Mouse (Mus musculus): Measurements from ENCODE around the gene Bnc2.

The Bnc2 gene

DNA sequence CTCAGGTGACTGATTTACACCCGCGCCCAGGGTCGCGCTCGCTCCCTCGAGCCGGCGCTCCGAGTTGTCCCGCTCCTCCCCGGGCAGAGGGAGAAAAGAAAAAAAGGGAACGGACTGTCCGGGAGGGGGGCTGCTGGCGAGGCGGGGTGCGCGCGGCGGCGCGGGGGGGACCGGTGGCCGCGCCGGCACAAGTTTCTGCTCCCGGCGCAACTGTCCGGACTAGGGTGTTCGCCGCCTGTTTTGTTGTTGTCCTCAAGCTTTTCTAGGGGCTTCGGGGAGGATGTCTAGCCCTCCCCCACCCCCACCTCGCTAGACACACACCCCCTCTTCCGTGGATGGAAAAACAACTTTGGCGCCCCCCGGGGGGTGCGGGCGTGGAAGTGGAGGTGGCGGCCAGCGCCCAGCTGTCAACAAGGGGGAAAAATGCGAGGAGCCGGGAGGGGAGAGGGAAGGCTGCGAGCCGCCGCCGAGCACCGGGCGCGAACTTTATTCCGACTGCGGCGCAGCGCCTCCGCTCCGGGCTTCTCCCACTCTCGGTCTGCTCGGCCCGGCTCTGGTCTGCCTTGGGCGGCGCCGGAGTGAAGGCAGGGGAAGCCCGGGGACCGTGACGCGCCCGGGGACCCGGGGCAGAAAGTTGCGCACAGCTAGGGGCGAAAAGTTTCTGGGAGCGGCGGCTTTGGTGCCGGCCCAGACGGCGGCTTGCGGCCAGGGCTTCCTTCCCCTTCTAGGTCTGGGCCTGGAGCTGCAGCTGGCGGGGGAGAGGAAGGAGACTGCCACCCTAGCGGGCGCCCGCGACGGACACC, at the start of gene Bnc2:
Bnc2 (minus strand) TSS at position 105 of the 803 bp plus-strand sequence.
- DNase-seq (ENCODE audit: extremely low read depth, low read depth, low spot score): no peak

DNA sequence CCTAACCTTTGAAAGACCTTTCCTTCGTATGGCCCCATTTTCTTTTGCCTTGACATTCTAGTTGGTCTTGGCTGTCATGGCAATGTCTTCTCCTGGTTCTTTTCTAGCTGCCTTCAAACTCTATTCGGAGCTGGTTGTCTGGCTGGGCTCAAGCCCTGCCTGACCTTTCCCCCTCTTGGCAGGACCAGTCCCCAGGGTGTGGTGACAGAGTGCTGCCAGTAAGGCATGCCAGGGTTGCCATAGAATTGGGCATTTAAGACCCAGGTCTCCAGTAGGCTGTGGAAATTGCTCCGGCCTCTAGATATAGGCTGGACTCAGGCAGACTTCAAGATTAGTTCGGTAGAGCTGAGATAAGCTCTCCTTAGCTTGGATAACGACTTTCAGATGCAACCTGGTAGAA, 32.9 kb upstream of the Bnc2 start:
- DNase-seq (ENCODE audit: extremely low read depth, low read depth, low spot score): no peak

DNA sequence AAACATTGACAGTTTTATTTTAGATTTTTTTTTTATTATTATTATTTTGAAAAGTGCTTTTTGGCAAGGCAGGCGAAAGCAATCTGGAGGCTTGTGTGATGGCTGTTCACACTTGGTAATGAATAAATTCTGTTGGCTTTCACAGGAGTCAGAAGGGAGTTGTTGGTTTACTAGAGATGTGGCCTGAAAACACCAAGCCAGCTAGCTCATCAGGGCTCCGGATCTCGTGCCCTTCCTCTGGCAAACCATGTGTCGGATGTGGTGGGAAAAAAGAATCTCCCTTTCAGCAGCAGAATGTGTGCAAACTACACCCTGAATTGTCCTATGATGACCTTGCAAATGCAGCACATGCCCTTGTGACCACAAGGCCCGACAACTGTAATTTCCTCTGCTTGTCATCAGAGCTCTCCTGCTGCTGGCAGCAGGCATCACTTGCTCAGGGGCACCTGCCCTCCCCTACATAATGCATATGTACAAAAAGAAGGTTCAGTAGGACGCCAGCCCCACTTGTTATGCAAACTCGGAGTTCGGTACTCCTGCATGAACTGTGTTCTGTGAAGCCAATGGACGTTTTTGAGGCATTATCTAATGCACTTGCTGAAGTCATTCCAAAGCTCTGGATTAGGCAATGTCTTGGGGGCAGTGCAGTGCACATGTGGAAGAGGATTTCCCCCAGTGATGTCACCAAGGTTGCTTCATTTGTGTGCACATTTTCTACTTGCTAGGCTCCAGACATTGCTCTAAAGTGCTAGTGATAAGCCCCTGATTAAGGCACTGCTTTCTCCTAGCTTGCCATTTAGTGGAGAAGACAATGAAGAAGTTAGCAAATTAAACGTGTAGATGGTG, 10.7 kb upstream of the Bnc2 start:
- no peak for DNase-seq (ENCODE audit: extremely low read depth, low read depth, low spot score)

DNA sequence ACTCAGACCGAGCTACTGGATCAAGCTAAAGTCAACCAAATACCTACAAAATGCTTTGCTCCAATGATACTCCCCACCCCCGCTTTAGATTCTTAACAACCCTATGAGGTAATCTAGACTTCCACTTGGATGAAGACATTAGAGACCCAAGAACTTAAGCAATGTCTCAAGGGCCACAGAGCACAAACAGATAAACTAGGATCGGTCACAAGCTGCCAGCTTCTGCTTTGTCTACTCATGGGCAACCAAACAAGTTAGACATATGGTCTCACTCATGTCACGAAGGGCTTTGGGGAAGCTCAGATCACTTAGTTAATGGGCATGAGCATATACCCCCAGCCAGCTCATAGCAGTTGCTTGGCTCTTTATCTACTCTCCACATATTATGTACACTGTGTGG, 9.9 kb upstream of the Bnc2 start:
- no peak for DNase-seq (ENCODE audit: extremely low read depth, low read depth, low spot score)

DNA sequence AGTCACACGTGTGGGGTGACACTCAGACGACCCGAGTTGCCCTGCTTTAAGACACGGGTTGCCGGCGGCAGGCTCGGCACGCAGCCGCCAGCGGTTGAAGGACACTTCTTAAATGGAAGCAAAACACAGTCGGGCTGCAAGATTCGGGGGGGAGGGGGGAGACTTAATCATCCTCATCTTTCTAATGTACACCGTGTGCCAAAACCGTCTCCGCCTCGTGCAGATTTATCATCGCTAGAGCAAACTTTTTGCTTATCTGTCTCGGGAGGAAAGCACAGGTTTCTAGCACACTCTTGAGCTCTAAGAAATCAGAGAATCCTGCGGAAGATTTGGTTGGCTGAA, 870 bp upstream of the Bnc2 start:
- no peak for DNase-seq (ENCODE audit: extremely low read depth, low read depth, low spot score)

DNA sequence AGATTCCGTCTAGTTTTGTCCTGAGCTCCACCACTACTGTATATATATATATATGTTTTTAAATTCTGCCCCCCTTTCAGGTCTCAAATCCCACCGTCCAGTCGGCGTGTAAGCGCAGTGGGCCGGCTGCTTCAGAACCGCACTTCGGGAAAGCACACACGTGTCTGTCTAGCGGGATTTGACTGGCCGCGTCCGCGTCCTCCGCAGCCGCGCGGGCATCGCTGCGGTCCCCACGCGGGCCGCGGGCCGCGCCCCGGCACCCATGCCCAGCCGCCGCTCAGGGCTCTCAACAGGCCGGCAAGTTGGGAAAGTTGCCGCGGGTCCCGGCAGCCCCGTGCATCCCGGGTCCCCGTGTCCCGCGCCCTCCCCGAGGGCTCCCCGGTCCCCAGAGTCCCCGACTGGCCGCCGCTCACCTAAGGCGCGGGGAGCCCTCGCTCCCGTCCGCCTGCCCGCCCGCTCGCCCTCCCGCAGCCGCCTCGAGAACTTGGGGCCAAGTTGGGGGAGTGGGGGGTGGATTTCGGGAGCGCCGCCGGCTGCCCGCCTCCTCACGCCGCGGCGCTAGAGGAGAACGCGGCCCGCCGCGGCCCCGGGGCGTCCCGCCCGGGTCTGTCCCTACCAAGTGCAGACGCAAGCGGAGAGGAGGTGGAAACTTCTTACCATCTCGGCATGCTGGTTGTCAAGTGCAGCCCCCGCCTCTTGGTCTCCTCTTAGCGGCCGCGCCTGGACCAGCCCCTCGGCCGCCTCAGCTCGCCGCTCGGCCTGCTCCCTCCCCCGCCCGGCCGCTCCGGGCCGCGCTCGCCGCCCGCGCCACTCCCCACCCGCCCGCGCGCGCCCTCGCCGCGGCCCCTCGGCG, 531 bp downstream of the Bnc2 start:
- no peak for DNase-seq (ENCODE audit: extremely low read depth, low read depth, low spot score)

DNA sequence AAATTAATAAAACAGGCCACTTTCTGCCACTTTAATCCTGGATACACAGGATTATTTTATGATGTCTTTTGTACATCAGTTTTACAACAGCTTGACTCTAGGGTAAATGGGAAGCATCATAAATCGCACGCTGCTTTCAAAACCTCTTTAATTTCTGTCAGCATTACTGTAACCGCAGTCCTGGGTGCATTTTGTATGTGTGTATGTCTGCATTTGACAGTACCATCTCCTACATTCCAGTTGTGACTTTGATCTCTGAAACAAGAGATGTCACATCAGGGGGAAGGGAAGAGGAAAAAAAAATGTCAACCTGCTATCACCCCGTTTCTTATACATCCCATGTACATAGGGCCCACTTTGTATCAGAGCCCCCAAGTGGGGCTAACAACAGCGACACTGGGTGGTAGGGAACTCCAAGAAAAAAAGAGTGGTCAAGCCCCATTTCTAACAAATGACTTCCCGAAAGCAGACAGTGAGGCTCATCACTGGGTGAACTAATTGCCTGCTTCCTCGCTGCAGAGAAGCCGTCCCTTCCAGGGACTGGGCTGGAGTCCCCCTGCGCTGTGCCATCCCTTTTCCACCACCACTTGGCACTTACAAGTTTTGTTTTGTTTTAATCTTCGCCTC, 1.3 kb downstream of the Bnc2 start:
- DNase-seq (ENCODE audit: extremely low read depth, low read depth, low spot score): no peak

DNA sequence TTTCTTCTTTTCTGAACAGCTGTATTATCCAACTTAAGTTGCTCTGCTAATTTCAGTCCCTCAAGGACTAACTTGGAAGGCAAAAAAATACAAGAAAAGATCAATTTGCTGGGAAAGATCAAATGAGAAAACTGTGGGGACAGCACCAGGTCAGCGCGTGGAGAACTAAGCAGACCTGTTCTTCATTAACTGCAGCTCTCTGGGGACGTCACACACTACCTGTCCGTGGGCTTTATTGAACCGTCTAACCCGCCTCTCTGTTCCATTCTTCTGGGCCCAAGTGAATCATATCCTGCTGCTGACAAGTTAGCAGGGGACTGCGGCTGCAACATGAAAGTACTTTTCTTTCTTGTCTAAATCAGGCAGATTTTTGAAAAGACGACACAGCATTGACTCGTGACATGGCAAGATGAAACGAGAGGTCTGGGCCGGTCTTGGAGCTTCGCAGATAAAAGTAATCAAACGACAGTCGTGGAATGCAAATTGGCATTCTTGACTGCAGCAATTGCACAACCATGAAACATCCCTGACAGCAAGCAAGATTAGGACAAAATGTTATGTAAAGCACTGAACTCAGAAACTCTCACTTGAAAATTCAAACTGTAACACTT, 2.8 kb downstream of the Bnc2 start:
- DNase-seq (ENCODE audit: extremely low read depth, low read depth, low spot score): no peak

DNA sequence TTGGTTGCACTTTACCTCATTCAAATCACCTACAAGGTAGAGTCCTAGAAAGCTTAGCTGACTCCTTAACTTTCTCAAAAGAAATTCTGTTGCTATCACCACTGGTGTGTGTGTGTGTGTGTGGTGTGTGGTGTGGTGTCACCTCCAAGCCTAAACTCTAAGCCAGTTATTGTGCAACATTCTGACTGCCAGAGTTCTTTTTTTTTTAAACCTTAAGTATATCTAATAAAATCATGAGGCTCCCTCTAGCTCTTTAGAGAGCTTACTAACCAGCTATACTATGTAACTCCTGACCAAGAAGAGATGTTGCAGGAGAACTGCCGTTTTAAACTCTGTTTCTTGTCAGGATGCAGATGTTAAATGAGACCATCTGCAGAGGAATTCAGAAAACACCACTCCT, 4.1 kb downstream of the Bnc2 start:
- no peak for DNase-seq (ENCODE audit: extremely low read depth, low read depth, low spot score)

DNA sequence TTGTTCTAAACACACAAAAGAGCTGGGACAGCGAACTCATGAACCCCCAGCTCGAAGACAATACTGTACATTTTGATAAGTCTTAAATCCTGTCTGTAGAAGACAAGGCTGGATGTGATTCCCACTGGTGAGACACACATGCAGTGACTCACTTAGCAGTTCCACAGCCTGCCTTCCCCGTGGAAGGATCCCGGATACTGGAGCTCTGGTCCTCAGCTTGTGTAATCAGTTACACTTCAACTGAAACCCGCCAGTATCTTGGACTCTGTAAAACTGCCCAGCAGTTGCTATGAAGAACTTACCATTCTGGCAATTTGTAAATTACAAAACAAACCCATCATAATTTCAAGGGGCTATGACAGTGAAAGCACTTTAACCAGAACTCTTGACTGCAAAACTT, 5.4 kb downstream of the Bnc2 start:
- no peak for DNase-seq (ENCODE audit: extremely low read depth, low read depth, low spot score)

DNA sequence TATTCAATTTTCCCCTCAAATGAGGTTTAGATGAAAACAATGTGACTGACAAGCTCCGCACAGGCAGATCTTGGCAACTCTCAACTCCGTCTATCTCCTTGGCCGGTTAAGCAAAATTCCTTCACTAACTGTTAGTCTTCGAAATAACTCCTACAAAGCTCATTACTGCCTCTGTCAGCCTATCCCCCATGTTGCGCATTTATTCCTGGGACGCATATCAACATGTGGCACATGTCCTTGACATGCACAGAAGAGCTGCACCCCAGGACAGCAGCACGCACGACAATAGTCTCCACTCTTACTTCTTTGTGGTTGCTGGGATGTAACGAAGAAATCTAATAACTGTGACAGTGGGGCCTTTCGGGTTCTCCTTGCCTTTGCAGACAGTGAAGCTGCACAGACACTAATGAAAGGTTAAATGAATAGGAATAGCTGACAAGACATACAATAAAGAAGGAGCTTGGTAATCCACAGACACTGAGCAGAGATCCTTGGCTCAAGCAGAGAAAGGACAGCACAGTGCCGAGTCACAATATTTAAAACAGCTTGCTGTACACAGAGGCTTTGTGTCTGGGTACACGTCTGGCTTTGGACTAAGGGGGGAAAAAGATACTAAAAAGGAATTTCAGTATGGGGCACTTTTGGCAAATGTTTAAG, 6.0 kb downstream of the Bnc2 start:
- DNase-seq (ENCODE audit: extremely low read depth, low read depth, low spot score): no peak

DNA sequence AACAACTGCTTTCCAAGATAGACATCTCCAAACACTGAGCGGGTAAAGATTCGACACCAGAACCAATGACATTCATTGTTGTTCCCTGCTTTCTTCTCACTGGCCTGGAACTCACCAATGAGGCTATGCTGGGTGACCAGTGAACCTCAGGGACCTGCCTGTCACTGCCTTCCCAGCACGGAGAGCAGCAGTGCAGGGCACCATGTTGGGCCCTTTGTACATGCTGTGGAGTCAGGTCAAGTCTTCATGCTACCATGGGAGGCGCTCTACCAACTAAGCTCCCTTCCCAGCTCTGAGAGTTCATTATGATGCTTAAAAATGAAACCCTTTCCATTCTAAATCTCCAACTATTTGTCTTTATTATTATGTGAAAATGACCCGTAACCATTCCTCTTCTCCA, 6.8 kb downstream of the Bnc2 start:
- DNase-seq (ENCODE audit: extremely low read depth, low read depth, low spot score): no peak

DNA sequence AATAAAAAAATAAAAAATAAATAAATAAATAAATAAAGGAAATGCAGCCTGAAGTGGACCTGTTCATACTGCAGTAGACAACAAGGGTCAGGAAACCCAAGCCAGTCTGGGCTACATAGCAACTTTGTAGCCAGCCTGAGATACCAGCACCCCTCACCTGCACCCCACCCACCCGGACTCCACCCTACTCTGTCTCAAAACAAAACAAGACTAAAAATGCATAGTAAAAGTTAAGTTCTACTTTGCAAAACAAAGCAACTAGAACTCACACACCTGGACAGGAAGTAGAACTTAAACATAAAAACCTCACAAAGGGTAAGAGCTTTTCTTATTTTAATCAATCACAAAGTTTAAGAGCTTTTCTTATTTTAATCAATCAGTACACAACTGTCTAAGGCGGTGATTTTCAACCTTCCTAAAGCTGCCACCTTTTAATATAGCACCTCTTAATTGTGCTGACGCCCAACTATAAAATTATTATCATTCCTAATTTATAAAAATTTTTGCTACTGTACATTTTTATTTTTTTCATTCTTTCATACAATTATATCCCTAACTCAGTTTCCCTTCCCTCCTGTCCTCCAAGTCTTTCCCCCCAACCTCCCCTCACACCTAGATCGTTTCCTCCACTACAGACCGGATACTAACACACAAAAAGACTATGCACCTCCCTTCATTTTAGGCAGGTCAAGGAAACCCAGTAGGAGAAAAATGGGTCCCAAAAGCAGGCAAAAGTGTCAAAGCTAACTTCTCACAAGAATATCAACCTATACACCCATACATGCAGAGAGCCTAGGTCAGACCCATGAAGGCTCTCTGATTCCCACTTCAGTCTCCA, 12.6 kb downstream of the Bnc2 start:
- DNase-seq (ENCODE audit: extremely low read depth, low read depth, low spot score): no peak

DNA sequence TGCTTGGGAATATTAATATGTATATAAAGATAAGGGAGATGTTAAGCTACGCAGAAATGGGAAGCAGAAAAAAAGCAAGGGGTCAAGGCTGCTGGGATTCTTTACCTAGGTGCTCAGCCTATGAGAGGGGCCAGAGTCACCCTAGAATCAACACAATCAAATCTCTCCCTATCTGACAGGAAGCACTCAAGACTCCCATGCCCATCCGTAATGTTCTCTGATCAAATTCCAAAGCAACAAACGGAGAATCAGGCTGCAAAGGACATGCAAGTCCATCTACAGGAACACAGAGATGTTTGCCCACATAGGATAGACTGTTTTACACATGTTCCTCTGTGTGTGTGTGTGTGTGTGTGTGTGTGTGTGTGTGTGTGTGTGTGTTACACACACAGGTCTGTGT, 13.7 kb downstream of the Bnc2 start:
- no peak for DNase-seq (ENCODE audit: extremely low read depth, low read depth, low spot score)

DNA sequence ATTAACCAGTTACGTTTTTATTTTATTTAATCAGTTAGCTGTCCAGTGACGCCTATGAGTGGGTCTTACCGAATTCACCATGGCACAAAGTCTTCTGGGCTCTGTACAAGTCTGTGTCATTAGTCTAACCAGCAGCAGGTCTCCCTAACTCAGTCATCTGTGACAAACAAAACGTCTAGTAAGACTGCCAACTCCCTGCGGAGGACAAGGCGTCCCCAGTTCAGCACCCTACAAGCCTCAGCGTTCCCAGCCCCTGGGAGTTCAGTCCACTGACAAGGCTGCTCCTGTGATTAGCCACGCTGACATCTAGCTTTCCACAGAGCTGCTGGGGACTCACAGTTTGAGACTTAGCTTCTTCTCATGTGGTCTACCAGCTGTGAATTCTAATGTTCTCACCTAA, 23.3 kb downstream of the Bnc2 start:
- DNase-seq (ENCODE audit: extremely low read depth, low read depth, low spot score): no peak

DNA sequence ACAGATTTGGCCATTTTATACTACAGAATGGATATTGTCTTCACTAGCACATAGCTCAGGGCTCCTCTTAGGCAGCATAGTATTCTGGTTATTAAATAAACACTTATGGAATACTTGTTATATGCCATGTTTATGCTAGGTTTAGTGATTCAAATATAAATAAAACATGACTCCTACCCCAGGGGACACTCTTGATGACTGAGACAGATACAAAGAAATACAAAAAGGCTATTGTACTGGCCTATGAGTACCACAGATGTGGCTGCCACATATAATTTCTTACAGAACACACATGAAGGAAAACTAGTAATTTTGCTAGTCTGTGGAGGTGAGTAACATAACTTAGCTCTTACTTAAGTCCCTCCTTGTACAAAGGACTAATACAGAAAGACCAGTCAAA, 28.5 kb downstream of the Bnc2 start:
- DNase-seq (ENCODE audit: extremely low read depth, low read depth, low spot score): no peak

DNA sequence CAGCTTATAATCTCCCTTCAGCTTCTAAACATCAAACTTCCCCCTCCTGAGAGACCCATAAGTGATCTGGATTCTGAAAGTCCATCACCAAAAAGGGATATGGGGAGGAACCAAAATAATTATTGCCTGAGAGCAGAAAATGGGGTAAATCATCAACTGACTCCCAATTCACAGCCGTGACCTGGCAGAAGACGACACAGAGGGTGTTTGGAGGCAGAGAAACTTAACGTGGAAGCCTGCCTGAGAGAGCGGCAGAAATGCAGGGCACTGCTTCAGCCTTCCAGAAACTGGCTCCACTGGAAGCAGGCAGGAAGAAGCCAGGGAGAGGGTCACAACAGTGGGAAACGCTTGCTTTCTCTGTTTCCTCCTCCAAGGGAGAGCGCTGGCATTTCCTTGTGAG, 35.9 kb downstream of the Bnc2 start:
- no peak for DNase-seq (ENCODE audit: extremely low read depth, low read depth, low spot score)

DNA sequence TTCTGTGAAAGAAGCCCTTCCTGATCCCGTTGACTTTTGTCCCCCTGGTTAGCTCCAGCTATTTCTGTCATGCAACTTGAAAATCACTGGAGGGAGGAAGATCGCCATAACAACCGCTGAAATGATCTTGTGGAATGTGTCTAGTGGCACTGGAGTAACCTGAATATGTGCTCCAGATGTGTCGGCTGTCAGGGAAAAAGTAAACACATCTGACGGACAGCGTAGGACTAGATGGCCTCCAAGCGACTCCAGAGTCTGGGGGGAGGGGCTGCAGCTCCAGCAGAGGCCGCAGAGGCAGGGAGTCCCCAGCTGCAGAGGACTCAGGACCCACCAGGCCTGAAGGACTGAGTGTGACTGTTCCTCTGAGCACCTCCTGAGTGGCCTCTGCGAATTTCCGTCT, 37.4 kb downstream of the Bnc2 start:
- no peak for DNase-seq (ENCODE audit: extremely low read depth, low read depth, low spot score)

DNA sequence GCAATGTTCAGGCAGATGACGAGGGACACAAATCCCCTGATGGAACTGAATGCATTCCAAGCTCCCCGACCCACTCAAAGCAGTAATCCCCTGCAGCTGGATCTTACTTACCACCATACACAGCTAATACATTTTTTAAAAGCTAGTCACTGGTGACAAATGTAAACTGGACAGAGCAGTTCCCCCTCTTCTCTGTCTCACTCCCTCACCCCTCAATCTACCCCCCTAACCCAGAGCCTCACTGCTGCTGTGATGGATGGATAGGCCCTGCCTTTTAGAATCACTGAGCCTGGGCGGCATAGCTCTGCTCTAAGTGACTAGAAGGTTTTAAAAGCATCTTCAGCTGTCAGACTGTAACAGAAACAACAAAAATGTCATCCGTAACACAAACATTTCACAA, 40.3 kb downstream of the Bnc2 start:
- no peak for DNase-seq (ENCODE audit: extremely low read depth, low read depth, low spot score)

Data from fat pad, adult 2 months (tissue).